Mouse (Mus musculus): ENCODE measurements at regions not wholly inside any gene's neighbourhood (a gene's known extent, or its start where the extent isn't known, plus 50 kb on each side); places are given as distances from the start of the nearest gene placed in this dataset.

DNA sequence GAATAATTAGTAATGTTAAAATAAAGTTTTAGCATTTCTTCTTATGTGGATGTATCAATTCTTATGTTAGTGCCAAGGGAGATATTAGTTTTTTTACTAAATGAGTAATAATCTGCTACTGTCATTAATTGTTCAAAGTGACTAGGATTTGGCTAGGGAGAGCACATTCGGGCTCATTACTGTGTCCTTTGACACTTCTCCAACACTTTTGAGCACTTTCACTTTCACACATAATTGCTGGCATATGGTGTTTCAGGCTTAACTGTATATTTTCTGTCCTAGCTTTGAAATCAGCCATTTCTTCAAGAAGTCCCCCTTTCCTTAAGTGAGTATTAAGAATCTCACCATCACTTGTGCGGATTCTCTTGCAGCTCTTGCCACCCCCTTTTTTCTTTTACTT, 334.3 kb upstream of the Robo1 start:
- Histone ChIP-seq H3K9ac (no peak overlapping the region), H3K9me3 (no peaks in the 10 kb centered on the region), H3K27me3 (no peaks in the 10 kb centered on the region), H3K4me2 (no peak overlapping the region), H3K27ac (no peak overlapping the region), H3K4me1 (no peaks in the 10 kb centered on the region), H3K4me3 (no peak overlapping the region), H3K36me3 (no peaks in the 10 kb centered on the region)
- 63% methylated on average over 2 of the region's 2 CpGs for WGBS
- ATAC-seq (ENCODE audit: insufficient number of reproducible peaks, low FRiP score, low TSS enrichment, low read depth) = no peak

DNA sequence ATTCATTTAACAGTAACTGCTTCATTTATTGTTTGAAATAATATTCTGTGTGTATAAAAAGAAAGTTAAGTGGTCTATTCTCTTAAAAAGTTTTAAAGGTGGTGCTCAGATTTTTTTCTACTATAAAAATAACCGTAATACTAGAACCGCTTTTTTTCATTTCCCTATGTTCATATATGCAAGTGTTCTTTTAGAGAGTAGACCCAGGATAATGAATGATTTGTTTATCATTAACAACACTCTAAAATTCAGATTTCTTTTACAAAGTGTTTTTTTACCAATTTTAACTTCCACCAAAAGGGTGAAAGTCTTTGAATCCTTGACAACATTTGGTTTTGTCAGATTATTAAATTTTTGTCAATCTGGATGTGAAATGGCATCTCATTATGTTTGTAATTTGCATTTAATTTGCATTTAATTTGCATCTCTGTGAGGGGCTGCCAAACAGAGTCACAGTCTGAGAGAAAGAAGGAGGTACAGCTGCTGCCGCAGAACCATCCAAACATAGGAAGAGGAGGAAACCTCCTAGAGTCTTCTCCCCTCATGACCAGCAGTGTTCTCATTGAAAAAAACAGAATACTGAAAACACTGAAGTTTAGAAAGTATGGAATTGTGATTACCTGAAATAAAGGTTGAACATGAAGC, 310.4 kb upstream of the Robo1 start:
- no peak overlapping the region for H3K4me3 ChIP-seq
- H3K9me3 ChIP-seq = no peaks in the 10 kb centered on the region
- H3K9ac ChIP-seq = no peak overlapping the region
- H3K27ac ChIP-seq = no peak overlapping the region
- no peaks in the 10 kb centered on the region for H3K36me3 ChIP-seq
- no peaks in the 10 kb centered on the region for H3K4me1 ChIP-seq
- no peak overlapping the region for H3K4me2 ChIP-seq
- 88% methylated on average over 3 of the region's 3 CpGs for WGBS
- H3K27me3 ChIP-seq = no peaks in the 10 kb centered on the region
- ATAC-seq (ENCODE audit: insufficient number of reproducible peaks, low FRiP score, low TSS enrichment, low read depth) = no peak

DNA sequence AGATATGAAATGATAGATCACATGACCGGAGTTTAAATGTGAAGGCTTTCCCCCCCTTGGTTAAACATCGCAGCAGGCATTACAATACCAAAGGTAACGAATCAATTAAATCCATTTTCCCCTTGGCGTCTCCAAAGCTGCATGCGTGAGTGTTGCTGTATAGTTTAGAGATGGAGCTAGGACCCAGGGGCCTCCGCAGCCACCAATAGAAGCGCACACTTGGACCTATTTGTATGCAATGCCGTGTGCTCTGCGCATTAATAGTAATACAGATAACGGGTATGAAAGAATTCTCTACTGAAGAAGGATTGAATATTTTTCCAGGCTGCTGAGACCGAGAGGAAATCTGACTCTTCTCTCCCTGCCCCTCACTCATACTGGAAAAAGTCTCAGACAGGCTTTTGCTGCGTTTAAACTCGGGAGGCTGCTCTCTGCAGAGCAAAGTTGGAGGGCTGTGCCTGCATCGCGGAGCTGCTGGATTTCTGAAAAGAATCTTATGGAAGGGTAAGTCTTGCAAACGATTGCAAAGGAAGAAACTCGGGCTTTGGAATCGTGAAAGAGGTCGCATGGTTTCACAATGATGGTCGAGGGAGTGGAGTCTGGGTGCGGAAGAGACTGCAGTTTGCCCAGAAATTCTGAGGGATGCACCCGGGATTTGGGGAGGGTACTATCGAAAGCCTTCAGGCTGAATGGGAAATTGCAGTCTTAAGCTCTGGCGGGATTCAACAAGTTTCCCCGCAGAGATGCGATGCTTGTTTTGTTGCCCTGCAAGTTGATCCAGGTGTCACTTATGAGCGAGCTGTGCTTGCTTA, 280.5 kb upstream of the Robo1 start:
- 2% methylated on average over 27 of the region's 27 CpGs for WGBS
- Histone ChIP-seq H3K36me3 (no peaks in the 10 kb centered on the region), H3K9ac (0 out of 2 replicates have a peak overlapping the region, but pooled peaks have one; percentile 31), H3K4me2 (peak overlapping the region; percentile 62), H3K9me3 (no peaks in the 10 kb centered on the region), H3K27me3 (peaks cover 18% of the 10 kb centered on the region), H3K27ac (no peak overlapping the region), H3K4me3 (peak overlapping the region; percentile 43), H3K4me1 (peaks cover 16% of the 10 kb centered on the region)
- no peak for ATAC-seq (ENCODE audit: insufficient number of reproducible peaks, low FRiP score, low TSS enrichment, low read depth)

DNA sequence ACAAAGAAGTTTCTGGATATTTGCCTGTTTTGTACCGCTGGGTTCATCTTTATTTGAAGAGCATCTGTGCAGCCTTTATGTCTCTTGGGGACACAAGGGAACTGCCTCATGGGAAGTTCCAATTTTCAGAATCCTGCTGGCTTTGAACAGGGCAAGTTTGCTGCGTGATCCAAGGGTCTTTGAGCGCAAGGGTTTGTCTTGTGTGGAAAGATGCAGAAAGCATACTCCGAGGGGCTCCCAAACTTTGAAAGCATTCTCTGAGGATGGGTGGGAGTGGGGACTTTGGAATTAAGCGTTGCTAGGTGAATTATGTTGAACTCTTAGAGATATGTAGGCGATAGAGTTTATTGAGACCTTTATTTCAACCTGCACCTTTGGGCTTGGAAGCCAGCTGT, 279.9 kb upstream of the Robo1 start:
- peaks cover 18% of the 10 kb centered on the region for H3K27me3 ChIP-seq
- 5% methylated on average over 6 of the region's 6 CpGs for WGBS
- H3K4me3 ChIP-seq = peak overlapping the region; percentile 43
- H3K36me3 ChIP-seq = no peaks in the 10 kb centered on the region
- no peak for ATAC-seq (ENCODE audit: insufficient number of reproducible peaks, low FRiP score, low TSS enrichment, low read depth)
- H3K4me2 ChIP-seq = peak overlapping the region; percentile 62
- H3K9ac ChIP-seq = 0 out of 2 replicates have a peak overlapping the region, but pooled peaks have one; percentile 31
- H3K27ac ChIP-seq = no peak overlapping the region
- no peaks in the 10 kb centered on the region for H3K9me3 ChIP-seq
- H3K4me1 ChIP-seq = peaks cover 16% of the 10 kb centered on the region

DNA sequence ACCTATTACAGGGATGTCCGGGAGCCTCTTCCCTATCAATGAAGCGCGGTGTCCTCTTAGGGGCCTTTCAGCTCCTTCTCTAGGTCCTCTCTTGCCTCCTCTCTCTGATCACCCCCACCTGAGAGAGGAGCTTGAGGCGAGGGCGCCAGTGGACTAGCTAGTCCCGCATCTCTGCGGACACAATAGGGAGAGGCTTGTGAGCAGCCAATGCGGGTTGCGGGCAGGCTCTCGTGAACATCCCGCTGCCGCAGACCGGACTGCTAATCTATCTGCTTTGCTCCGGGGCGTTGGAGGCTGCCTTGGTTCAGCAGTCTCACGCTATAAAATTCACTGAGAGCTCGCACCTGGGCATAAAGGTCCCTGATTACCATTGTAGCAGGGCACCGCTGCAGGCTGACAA, 279.3 kb upstream of the Robo1 start:
- no peak for ATAC-seq (ENCODE audit: insufficient number of reproducible peaks, low FRiP score, low TSS enrichment, low read depth)
- H3K4me3 ChIP-seq = peak overlapping the region; percentile 43
- 0% methylated on average over 18 of the region's 18 CpGs for WGBS
- H3K36me3 ChIP-seq = no peaks in the 10 kb centered on the region
- no peaks in the 10 kb centered on the region for H3K9me3 ChIP-seq
- no peak overlapping the region for H3K9ac ChIP-seq
- H3K4me1 ChIP-seq = peaks cover 16% of the 10 kb centered on the region
- H3K4me2 ChIP-seq = peak overlapping the region; percentile 62
- H3K27ac ChIP-seq = no peak overlapping the region
- peaks cover 18% of the 10 kb centered on the region for H3K27me3 ChIP-seq

DNA sequence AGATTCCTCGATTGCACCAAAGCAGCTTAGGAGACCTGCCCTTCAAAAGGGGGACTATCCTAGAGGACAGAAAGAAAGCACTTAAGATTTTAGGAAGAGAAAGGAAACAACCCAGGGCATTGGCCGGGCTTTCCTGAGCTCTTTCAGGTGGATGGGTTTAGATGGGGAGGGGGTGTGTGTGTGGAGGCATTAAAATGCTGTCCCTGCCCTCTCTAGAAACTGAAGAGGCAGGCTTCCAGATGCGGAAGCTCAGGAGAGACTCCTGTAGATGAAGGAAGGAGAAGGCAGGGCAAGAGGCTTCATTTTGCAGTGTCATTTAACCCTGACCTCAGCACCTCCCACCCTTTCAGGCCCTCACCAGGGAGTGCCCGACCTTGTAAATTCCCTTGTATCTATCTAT, 278.8 kb upstream of the Robo1 start:
- Histone ChIP-seq H3K9me3 (no peaks in the 10 kb centered on the region), H3K9ac (no peak overlapping the region), H3K4me1 (peaks cover 16% of the 10 kb centered on the region), H3K27me3 (peaks cover 18% of the 10 kb centered on the region), H3K4me2 (peak overlapping the region; percentile 62), H3K4me3 (peak overlapping the region; percentile 43), H3K36me3 (no peaks in the 10 kb centered on the region), H3K27ac (no peak overlapping the region)
- 8% methylated on average over 4 of the region's 4 CpGs for WGBS
- no peak for ATAC-seq (ENCODE audit: insufficient number of reproducible peaks, low FRiP score, low TSS enrichment, low read depth)

DNA sequence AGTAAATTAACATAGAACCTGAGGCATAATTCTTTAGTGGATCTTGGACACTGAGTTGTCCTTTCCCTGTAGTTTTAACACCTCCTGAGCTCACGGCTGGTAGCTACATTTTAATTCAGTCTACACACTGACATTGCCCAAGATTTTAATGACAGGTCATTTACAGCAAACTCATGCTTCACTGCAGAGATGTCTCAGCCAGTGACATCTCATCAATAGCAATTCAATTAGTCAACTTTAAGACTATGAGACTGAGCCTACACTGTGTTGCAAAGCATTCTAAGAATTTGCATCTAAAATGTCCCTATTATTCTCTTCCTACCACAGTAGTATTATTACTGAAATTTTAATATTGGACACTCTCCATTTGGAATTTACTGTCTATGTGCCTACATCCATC, 239.9 kb upstream of the Robo1 start:
- H3K4me3 ChIP-seq = no peak overlapping the region
- WGBS = 46% methylated on average over 1 of the region's 1 CpGs
- no peak overlapping the region for H3K9ac ChIP-seq
- H3K27me3 ChIP-seq = no peaks in the 10 kb centered on the region
- H3K4me1 ChIP-seq = no peaks in the 10 kb centered on the region
- H3K27ac ChIP-seq = no peak overlapping the region
- H3K9me3 ChIP-seq = no peaks in the 10 kb centered on the region
- no peak for ATAC-seq (ENCODE audit: insufficient number of reproducible peaks, low FRiP score, low TSS enrichment, low read depth)
- H3K4me2 ChIP-seq = no peak overlapping the region
- H3K36me3 ChIP-seq = no peaks in the 10 kb centered on the region

DNA sequence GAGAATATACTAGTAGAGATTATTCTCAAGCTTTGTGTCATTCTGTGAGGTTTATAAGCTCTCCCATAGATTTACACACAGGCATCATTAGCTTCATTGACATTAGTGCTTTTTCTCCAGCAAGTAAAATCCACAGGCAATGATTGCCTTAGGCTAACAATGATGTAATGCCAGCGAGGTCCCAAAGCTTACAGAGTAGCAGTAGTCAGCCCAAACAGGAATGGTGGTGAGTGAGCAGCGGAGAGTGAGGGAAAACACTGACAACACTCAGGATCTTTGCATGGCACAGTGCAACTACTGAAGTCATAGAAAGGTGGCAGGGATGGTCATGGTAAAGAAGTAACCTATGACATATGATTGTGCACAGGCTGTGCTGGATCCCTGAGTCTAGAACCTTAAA, 238.5 kb upstream of the Robo1 start:
- H3K4me3 ChIP-seq = no peak overlapping the region
- H3K4me1 ChIP-seq = no peaks in the 10 kb centered on the region
- H3K9me3 ChIP-seq = no peaks in the 10 kb centered on the region
- H3K27me3 ChIP-seq = no peaks in the 10 kb centered on the region
- 38% methylated on average over 2 of the region's 2 CpGs for WGBS
- H3K9ac ChIP-seq = no peak overlapping the region
- no peak overlapping the region for H3K27ac ChIP-seq
- H3K36me3 ChIP-seq = no peaks in the 10 kb centered on the region
- H3K4me2 ChIP-seq = no peak overlapping the region
- no peak for ATAC-seq (ENCODE audit: insufficient number of reproducible peaks, low FRiP score, low TSS enrichment, low read depth)

DNA sequence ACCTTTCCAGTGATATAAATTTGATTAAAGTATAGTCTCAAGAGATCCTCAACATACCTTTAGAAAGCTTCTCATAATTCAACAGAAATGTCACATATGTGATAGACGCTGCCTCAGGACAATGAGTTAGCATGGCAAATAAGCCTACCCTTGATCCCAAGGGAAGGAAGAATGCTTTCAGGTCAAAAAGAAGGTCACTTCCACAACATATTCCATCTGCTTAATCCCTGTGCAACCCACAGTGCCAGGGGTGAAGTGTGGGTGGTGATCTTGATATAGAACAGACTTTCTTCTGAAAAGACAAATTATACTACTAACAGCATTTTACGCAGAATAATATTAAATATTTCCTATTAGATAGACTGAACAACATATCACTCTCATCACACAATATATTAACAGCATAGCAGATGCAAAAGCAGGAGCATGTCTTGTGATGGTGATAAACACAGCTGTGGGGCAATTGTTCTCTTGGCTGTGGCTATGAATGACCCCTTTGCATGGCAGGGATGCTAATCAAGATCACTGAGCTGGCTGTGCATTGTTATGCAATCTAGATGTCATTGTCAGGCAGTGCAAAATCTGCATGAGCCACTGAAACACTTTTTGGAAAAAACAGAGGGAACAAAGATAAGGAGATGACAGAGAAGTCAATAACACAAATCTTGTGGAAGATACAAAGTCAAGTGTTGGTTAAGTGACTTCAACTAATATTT, 236.2 kb upstream of the Robo1 start:
- no peaks in the 10 kb centered on the region for H3K36me3 ChIP-seq
- H3K4me1 ChIP-seq = no peaks in the 10 kb centered on the region
- no peaks in the 10 kb centered on the region for H3K9me3 ChIP-seq
- no peaks in the 10 kb centered on the region for H3K27me3 ChIP-seq
- WGBS = 74% methylated on average over 2 of the region's 2 CpGs
- no peak overlapping the region for H3K27ac ChIP-seq
- no peak overlapping the region for H3K9ac ChIP-seq
- no peak for ATAC-seq (ENCODE audit: insufficient number of reproducible peaks, low FRiP score, low TSS enrichment, low read depth)
- no peak overlapping the region for H3K4me3 ChIP-seq
- no peak overlapping the region for H3K4me2 ChIP-seq

DNA sequence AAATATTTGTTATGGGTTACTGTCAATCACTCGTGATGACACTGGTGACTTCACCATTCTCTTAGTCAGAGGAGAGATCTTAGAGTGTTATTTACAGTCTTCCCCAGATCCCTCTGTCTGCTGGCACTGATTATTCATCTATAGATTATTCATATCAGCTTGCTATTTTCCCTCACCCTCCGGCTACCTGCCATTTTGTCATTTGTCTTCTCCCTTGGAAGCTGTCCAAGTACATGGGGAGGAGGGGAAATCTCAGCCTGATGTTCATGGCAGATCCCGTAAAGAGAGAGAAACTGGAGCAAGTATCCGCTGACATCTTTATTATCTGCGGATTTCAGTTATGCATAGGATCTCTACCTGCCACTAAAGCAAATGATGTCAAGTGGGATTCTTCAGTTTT, 222.9 kb upstream of the Robo1 start:
- ATAC-seq (ENCODE audit: insufficient number of reproducible peaks, low FRiP score, low TSS enrichment, low read depth) = no peak
- WGBS = 67% methylated on average over 5 of the region's 5 CpGs
- no peak overlapping the region for H3K4me2 ChIP-seq

DNA sequence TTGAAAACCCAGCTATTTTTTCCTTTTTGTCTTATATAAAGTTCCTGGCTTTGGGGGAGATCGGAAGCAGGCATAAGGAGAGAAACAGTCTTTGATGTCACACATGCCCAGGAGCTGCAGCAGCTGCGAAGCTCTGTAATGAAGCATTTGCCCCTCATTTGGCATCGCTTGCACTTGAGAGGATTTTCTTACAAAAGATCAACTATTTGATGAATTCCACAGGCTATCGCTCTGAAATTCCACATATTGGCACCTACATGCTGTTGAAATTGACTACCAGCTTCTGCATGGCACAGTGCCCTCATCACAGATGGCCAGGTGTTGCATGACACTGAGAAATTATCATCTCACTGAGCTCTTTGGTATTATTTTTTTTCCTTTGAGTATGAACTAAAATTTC, 220.1 kb upstream of the Robo1 start:
- WGBS = 39% methylated on average over 4 of the region's 4 CpGs
- Histone ChIP-seq H3K9ac (no peak overlapping the region), H3K4me3 (no peak overlapping the region), H3K36me3 (no peaks in the 10 kb centered on the region), H3K4me2 (no peak overlapping the region), H3K4me1 (no peaks in the 10 kb centered on the region), H3K27me3 (no peaks in the 10 kb centered on the region), H3K27ac (no peak overlapping the region), H3K9me3 (no peaks in the 10 kb centered on the region)
- no peak for ATAC-seq (ENCODE audit: insufficient number of reproducible peaks, low FRiP score, low TSS enrichment, low read depth)

More for the DNA sequence above, 222.9 kb upstream of the Robo1 start:
- Histone ChIP-seq H3K9me3 (no peaks in the 10 kb centered on the region), H3K27me3 (no peaks in the 10 kb centered on the region), H3K27ac (no peak overlapping the region), H3K4me1 (no peaks in the 10 kb centered on the region), H3K36me3 (no peaks in the 10 kb centered on the region), H3K4me3 (no peak overlapping the region), H3K9ac (no peak overlapping the region)

DNA sequence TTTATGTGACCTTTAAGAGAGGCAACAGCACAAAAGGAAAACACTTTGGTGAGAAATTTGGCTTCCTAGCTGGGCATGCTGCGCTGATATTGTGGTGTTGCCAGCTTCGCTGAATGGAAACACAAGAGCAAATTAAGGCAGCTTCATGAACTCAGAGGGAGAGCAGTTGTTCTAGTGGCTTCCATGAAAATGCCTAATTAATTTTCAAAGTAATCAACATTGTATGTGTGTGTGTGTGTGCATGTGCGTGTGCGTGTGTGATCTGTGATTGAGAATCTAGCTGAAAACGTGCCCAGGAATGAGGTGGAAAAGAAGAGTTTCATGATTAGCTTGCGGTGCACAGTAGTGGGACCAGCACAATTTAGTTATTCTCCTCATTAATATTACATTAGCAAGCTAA, 219.2 kb upstream of the Robo1 start:
- H3K9me3 ChIP-seq = no peaks in the 10 kb centered on the region
- WGBS = 79% methylated on average over 6 of the region's 6 CpGs
- H3K4me2 ChIP-seq = no peak overlapping the region
- no peak overlapping the region for H3K4me3 ChIP-seq
- no peaks in the 10 kb centered on the region for H3K36me3 ChIP-seq
- H3K27ac ChIP-seq = no peak overlapping the region
- H3K4me1 ChIP-seq = no peaks in the 10 kb centered on the region
- H3K27me3 ChIP-seq = no peaks in the 10 kb centered on the region
- no peak for ATAC-seq (ENCODE audit: insufficient number of reproducible peaks, low FRiP score, low TSS enrichment, low read depth)
- H3K9ac ChIP-seq = no peak overlapping the region
